Mouse (Mus musculus): ENCODE measurements around the gene Zfp273. TPM values are rescaled to one million over a fixed set of nuclear protein-coding genes. Genes with fewer than 3 reads are reported as not detected.
A peak's percentile ranks its signal among the peaks of the same experiment; 100 is the strongest.
"Not testable (repeated sequence)": the region's sequence is repeated elsewhere in the genome, so short reads cannot be mapped to it uniquely, and the experiment has no call there.

Zfp273 gene
- polyA plus RNA-seq, 1 experiment, result 5.8 TPM

DNA sequence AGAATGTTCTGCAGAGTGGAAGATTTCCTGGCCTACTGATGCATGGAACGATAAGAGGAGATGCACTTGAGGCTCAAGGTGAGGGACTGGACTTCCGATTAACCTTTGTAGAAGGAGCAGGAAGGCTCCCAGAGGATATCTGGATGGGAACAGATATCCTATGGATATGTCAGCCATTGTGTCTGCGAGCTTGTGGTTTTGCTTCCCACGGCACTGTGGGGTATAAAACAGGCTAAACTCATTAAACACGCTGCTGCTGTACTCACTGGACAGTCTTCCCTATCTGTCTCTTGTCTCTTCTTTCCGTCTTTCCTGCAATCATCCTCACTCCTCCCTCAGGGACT, 30.2 kb downstream of the Zfp273 start:
- TF ChIP-seq POLR2A (IDR thresholded peaks at IDR 0.05; ENCODE audit: borderline replicate concordance, extremely low read depth, insufficient read depth, insufficient read length, poor library complexity, severe bottlenecking) (no peak), CTCF (IDR thresholded peaks at IDR 0.05; ENCODE audit: borderline replicate concordance, extremely low read depth, insufficient read depth, insufficient read length) (no peak)
- no peak for DNase-seq (ENCODE audit: low read depth)

DNA sequence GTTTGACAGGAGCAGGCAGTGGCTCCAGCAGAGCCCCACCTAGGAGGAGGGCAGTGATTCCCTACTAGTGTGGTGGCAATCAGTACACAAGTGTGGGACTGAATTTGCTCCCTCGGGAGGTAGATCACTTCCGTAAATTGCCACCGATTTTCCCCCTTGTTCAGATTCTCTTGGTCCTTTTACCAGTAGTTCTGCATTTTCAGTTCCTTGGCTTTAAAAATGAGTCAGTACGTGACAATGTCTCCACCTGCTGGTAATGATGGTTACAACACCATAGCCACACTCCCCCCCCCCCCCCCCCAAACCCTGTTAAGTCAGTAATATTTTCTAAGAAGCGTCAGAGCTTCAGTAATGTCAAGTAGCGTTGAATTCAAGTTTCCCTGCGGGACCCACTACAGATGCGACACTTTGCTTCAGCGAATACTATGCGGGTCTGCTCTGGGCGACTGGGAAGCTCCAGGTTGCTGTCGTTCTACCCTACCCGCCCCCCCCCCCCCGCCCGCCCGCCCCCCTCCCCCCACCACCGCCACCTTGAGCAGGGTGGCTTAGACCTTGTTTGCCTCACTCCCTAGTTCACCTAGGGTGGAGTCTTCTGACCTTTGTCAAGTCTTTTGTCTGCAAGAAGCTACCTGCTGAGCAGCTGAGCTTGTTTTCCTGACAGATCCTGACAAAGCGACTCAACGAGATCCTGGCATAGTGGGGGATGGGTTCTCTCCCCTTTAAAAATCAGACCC, 30.7 kb downstream of the Zfp273 start:
- DNase-seq (ENCODE audit: low read depth), result peak; percentile 84

DNA sequence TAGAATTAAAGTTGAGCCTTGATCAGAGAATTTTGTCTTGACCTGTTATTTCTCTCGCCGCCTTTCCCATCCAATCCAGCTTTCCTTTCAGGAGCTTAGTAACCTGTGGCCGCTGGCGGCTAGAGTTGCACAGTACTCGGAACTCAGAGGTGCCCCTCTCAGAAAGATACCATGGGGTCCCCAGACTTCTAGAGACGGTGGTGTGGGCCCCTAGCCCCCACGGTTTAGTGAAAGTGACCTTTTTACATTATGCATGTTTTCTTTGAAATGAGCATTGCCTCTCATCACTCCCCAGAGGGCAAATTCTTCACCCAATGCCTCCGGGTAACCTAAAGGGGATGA, 31.3 kb downstream of the Zfp273 start:
- peak; percentile 41 for DNase-seq (ENCODE audit: low read depth)
- TF ChIP-seq CTCF (IDR thresholded peaks at IDR 0.05; ENCODE audit: borderline replicate concordance, extremely low read depth, insufficient read depth, insufficient read length), result no peak
- TF ChIP-seq POLR2A (IDR thresholded peaks at IDR 0.05; ENCODE audit: borderline replicate concordance, extremely low read depth, insufficient read depth, insufficient read length, poor library complexity, severe bottlenecking), result no peak

More for the DNA sequence above, 30.7 kb downstream of the Zfp273 start:
- TF ChIP-seq POLR2A (IDR thresholded peaks at IDR 0.05; ENCODE audit: borderline replicate concordance, extremely low read depth, insufficient read depth, insufficient read length, poor library complexity, severe bottlenecking), result no peak
- peak; percentile 56; the same call in 1 of the 2 replicates for TF ChIP-seq CTCF (IDR thresholded peaks at IDR 0.05; ENCODE audit: borderline replicate concordance, extremely low read depth, insufficient read depth, insufficient read length)

DNA sequence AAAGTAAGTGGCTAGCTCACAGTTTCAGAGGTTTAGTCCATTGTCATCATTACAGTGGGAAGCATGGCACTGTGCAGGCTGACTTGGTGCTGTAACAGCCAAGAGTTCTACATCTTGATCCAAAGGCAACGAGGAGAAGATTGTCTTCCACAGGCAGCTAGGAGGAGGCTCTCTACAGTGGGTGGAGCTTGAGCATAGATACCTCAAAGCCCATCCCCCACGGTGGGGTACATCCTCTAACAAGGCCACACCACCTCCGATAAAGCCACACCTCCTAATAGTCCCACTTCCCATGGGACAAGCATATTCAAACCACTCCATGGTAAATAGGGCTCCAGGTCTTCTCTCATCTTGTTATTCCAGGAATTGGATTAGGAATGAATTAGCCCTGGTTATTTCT, 36.8 kb downstream of the Zfp273 start:
- no peak for DNase-seq (ENCODE audit: low read depth)
- TF ChIP-seq CTCF (IDR thresholded peaks at IDR 0.05; ENCODE audit: borderline replicate concordance, extremely low read depth, insufficient read depth, insufficient read length), result no peak
- no peak for TF ChIP-seq POLR2A (IDR thresholded peaks at IDR 0.05; ENCODE audit: borderline replicate concordance, extremely low read depth, insufficient read depth, insufficient read length, poor library complexity, severe bottlenecking)

DNA sequence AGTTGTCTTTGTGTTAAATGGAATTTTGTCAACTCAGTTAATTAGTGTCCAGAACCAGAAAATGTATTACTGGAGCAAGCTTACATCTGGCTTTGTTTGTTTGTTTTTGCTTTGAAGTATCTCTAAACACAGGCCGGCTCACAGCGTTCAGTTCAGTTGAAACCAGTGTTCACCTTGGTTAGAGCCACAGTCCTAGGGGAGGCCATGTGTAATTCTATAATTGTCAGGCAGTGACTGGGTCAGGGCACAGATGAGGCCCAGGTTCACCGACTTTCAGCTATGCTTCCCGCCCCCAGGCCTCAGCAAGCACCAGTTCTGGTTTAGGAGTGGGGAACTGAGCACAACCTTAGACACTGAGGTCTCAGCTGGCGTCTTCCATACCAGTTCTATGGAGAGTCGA, 39.6 kb downstream of the Zfp273 start:
- TF ChIP-seq POLR2A (IDR thresholded peaks at IDR 0.05; ENCODE audit: borderline replicate concordance, extremely low read depth, insufficient read depth, insufficient read length, poor library complexity, severe bottlenecking) (no peak), CTCF (IDR thresholded peaks at IDR 0.05; ENCODE audit: borderline replicate concordance, extremely low read depth, insufficient read depth, insufficient read length) (no peak)
- no peak for DNase-seq (ENCODE audit: low read depth)

DNA sequence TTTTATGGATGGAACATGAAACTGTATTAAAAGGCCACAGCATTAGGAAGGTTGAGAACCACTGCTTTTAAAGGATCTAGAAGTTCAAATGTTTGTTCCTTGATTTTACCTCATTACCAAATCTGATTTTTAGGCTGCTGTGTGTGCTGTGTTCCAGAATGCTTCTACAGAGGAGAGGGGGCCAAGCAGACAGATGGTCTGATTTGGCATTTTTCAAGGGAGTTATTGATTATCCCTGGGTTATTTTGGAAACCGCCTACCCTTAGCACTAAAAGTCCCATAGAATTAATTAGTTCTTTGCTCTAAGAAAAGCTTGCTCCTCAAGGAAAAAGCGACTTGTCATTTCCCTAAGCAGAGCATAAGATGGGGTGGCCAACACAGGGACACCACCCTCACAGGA, 40.4 kb downstream of the Zfp273 start:
- TF ChIP-seq CTCF (IDR thresholded peaks at IDR 0.05; ENCODE audit: borderline replicate concordance, extremely low read depth, insufficient read depth, insufficient read length) (no peak), POLR2A (IDR thresholded peaks at IDR 0.05; ENCODE audit: borderline replicate concordance, extremely low read depth, insufficient read depth, insufficient read length, poor library complexity, severe bottlenecking) (no peak)

DNA sequence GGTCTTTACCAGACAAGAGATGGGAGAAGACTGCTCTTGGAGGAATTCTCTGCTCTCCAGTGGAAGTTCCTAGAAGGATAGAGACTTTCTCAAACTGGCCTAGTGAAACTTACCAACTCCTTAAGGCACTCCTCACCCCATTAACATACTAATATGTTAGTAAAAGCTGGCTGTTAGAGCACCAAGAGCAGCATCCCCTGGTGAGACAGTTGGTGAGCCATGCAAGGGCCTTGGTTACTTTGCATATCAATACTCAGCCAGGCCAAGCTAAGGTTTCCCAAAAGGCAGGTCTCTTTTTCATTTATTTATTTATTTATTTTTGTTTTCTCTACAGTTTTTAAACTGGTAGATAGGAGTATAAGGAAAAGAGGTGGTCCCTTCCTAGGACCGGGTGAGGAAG, 43.8 kb downstream of the Zfp273 start:
- TF ChIP-seq POLR2A (IDR thresholded peaks at IDR 0.05; ENCODE audit: borderline replicate concordance, extremely low read depth, insufficient read depth, insufficient read length, poor library complexity, severe bottlenecking), result no peak
- TF ChIP-seq CTCF (IDR thresholded peaks at IDR 0.05; ENCODE audit: borderline replicate concordance, extremely low read depth, insufficient read depth, insufficient read length), result no peak
- no peak for DNase-seq (ENCODE audit: low read depth)

More for the DNA sequence above, 40.4 kb downstream of the Zfp273 start:
- no peak for DNase-seq (ENCODE audit: low read depth)

DNA sequence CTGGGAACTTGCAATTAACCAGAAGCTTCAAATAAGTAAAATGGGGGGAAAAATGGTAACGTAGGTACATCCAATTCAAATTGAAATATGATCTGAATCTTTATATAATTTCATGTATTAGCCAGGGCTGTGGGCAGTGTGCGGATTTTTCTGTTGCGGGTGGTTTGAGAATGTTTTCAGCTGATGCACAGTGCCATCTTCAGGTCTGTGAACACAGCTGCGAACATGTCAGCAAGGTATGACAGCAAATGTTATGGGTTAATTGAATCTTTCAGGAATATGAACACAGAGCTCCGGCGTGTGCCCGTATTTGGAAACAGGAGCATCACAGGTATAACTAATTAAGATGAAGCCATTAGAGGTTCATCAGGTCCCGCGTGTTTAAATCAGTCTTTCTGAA, 49.0 kb downstream of the Zfp273 start:
- TF ChIP-seq POLR2A (IDR thresholded peaks at IDR 0.05; ENCODE audit: borderline replicate concordance, extremely low read depth, insufficient read depth, insufficient read length, poor library complexity, severe bottlenecking) (no peak), CTCF (IDR thresholded peaks at IDR 0.05; ENCODE audit: borderline replicate concordance, extremely low read depth, insufficient read depth, insufficient read length) (peak; percentile 9; the same call in 1 of the 2 replicates)
- DNase-seq (ENCODE audit: low read depth), result no peak

DNA sequence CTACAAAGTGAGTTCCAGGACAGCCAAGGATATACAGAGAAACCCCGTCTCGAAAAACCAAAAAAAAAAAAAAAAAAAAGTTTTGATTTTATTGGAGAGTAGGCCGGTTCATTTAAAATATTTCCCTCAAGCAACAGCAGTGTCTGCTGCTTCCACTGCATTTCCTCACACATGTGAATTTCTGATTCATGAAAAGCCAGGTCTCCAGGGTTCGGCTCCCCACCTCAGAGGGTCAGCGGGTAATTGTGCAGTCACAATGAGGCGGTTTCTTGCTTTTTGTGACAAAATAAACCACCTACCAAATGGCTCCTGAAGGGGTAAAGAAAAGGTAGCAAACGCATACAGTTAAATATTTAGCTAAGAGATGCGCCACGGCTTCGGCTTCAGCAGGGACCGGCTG, 49.5 kb downstream of the Zfp273 start, which contains the start of gene BC048507:
BC048507 (plus strand) TSS at position 301 of the 400 bp plus-strand sequence.
- TF ChIP-seq POLR2A (IDR thresholded peaks at IDR 0.05; ENCODE audit: borderline replicate concordance, extremely low read depth, insufficient read depth, insufficient read length, poor library complexity, severe bottlenecking) (no peak), CTCF (IDR thresholded peaks at IDR 0.05; ENCODE audit: borderline replicate concordance, extremely low read depth, insufficient read depth, insufficient read length) (no peak)
- no peak for DNase-seq (ENCODE audit: low read depth)

DNA sequence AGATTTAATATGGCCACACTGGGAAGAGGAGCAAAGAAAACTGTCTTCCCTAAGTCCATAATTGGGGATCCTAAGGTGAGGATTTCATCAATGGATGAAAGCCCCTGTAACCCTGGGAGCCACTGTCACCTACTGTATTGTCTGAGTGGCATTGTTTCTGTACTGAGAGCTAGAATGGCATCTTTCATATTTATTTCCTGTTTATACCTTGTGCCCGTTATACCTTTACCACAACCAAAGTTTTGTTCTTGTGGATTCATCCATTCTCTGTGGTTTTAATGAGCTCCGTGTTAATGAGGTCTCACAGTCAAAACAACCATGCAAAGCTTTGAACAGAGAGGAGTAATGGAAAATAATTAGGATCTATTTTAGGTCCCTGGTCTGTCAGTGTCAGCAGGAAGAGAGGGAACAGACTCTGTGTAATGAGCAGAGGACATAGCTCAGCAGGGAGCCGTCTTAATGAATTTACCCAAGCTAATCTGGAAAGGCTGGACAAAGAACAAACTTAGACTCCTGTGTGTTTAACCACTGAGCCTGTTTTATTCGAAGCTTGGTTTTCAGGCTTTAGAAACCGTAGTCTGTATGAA, 51.3 kb downstream of the Zfp273 start:
- TF ChIP-seq POLR2A (IDR thresholded peaks at IDR 0.05; ENCODE audit: borderline replicate concordance, extremely low read depth, insufficient read depth, insufficient read length, poor library complexity, severe bottlenecking) (no peak), CTCF (IDR thresholded peaks at IDR 0.05; ENCODE audit: borderline replicate concordance, extremely low read depth, insufficient read depth, insufficient read length) (no peak)
- peak; percentile 92 for DNase-seq (ENCODE audit: low read depth)

DNA sequence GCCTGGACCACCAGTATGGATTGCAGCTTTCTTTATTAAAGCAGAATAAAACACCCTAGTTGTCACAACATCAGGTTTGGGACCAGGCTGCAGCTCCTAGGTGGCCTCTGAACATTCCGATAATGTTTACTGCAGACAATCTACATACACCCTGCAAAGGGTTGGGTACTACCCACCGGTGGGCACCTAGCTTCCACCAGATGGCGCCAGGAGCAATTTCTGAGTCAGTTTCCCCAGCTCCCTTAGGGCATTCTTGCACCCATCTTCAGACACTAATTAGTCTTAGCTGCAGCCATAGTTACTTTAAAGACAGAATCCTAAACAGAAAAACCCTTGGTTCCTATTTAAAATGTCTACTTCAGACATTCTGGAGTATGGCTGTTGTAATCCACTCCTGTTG, 54.4 kb downstream of the Zfp273 start:
- TF ChIP-seq CTCF (IDR thresholded peaks at IDR 0.05; ENCODE audit: borderline replicate concordance, extremely low read depth, insufficient read depth, insufficient read length) (peak; percentile 24; the same call in 1 of the 2 replicates), POLR2A (IDR thresholded peaks at IDR 0.05; ENCODE audit: borderline replicate concordance, extremely low read depth, insufficient read depth, insufficient read length, poor library complexity, severe bottlenecking) (no peak)
- peak; percentile 14 for DNase-seq (ENCODE audit: low read depth)

DNA sequence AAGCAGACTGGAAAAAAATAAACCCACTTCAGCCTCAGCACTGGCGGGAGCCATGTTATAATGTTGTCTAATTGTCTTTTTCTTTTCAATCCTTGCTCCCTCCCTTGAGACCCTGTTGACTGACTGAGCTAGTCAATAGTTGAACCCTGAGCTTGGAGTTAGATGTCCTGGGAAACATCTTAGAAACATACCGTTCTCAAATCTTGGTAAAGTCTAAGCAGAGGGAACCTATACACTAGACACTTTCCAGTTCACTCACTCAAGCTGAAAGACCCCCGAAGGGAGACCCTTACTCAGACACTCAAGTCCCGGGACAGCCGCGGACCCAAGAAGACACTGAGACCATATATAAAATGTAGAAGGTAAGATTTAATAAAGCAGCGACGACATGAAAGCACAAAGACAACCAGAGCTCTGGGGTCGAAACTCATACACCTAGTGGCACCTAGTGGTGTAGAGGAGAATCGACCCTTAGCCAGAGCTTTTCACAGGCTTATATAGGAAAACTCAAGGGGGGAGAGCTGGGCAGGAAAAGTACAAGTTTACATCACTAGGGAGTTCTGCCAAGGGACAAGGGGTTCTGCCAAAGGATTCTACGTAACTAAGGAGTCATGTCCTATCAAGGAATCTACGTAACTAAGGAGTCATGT, 62.6 kb downstream of the Zfp273 start:
- DNase-seq (ENCODE audit: low read depth), result not testable (repeated sequence)

Other genes with a start within 250 kb of the Zfp273 start
- gene Zfp729b, start 204.0 kb upstream of the Zfp273 start, polyA plus RNA-seq (2012; rRNA removed), result 2.7 and 3.3 TPM in 2 replicates
- not detected in 2 replicates for gene Gm49345, start 176.0 kb upstream of the Zfp273 start, polyA plus RNA-seq (2012; rRNA removed)
- gene Zfp729a, start 175.9 kb upstream of the Zfp273 start, polyA plus RNA-seq (2012; rRNA removed), result 3.6 and 4.3 TPM in 2 replicates
- 9.9 and 12.2 TPM in 2 replicates for gene Zfp738, start 126.7 kb upstream of the Zfp273 start, polyA plus RNA-seq (2012; rRNA removed)
- 7.3 and 10.3 TPM in 2 replicates for gene Zfp65, start 84.6 kb upstream of the Zfp273 start, polyA plus RNA-seq (2012; rRNA removed)
- 4.4 and 4.6 TPM in 2 replicates for gene Zfp85, start 58.5 kb upstream of the Zfp273 start, polyA plus RNA-seq (2012; rRNA removed)
- gene Zfp493, start 34.0 kb upstream of the Zfp273 start, polyA plus RNA-seq (2012; rRNA removed), result 2.5 and 2.8 TPM in 2 replicates
- gene Gm10037, start 17.4 kb downstream of the Zfp273 start, polyA plus RNA-seq (2012; rRNA removed), result 6.0 and 6.1 TPM in 2 replicates
- not detected in 2 replicates for gene BC048507, start 49.6 kb downstream of the Zfp273 start, polyA plus RNA-seq (2012; rRNA removed)

Data from brain, embryonic 14.5 days (tissue).